Mouse (Mus musculus): Measurements from ENCODE around the gene Mnt.

Gene Mnt

DNA sequence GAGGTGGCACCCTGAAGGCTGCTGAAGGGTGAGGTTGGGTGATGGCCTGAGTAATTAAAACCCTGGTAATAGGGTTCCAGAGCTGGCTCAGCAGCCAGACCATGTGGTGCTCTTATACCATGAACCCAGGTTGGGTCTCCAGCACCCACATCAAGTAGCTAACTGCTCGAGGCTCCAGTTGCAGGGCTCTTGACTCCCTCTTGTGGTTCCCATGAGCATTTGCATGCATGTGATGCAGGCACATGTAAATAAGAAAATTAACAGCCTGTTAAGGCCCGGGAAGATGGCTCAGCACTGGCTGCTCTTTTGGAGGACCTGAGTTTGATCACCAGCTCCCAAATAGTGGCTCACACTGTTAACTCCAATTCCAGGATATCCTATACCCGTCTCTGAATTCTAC is 15.1 kb downstream of the Mnt start:
- DNase-seq (ENCODE audit: low spot score): no peak

DNA sequence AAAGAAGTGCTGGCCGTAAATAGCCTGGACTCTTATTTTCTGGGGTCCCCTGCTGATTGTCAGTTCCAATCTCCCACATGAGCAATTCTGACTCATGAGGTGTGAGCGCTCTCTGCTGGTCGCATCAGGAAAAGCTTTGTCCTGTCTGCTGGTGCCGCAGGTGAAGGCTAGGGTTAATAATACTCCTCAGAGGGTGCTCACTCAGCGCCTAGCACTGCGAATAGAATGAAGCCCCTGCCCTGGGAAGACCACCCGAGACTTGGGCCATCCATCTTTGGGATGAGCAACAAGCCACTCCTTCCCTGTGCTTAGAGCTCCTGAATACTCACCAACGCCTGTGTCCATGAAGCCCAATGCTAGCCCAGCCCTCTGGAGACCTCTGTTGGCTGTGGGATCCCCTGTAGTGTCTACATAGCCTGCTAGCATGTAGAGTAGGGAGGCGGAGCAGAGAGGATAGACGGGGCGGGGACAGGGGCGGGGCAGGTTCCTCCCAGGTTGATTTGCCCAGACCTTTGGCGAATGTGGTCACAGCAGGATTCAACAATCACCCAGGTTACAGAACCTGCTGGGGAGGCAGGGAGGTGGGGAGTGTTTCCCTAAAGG is 17.3 kb downstream of the Mnt start:
- DNase-seq (ENCODE audit: low spot score): peak; percentile 84

DNA sequence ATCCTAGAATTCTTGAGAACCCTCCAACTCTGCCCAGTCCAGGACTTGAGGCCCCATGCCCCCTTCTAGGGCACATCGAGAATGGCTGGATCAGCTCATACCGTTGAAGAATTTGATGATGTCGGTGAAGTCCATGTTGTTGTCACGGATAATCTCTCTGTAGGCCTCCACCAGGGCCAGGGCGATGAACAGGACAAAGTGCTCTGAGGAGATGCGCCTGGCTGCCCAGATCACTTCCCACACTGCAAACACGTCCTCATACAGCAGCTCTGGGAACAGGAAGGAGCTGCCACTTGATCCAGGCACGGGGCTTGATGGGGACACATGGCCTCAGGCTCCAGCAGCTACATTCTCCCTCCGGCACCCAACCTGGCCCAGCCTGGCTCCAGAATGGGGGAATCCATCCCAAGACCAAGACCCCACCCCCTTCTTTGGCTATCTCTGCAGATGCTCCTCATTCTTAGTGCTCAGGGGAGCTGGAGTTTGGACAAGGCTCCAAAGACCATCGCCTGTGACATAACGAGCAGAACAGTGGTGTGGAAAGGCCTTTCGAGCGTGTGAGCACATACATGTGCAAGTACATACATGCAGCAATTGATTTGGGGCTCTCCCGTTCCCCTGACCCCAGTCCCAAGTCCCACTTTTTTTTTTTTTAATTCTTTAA is 20.4 kb downstream of the Mnt start:
- no peak for DNase-seq (ENCODE audit: low spot score)

DNA sequence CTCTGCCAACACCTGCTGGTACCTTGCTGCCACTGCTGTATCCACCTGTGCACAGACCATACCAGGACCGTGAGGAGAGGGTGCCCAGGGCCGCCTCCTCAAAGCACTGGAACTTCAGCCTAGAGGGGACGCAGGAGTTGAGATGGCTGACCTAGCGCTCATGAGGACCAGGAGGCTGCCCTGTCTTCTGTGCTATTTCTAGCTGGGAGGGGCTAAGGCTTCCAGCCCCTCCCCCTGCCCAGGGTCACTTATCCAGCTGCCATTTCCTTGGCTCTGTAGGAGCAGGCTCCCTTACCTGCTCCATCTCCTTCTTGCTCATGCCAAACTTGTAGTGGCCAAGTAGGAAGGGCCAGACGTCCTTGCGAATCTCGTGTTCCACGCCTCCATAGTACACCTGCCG is 27.0 kb downstream of the Mnt start:
- no peak for DNase-seq (ENCODE audit: low spot score)

DNA sequence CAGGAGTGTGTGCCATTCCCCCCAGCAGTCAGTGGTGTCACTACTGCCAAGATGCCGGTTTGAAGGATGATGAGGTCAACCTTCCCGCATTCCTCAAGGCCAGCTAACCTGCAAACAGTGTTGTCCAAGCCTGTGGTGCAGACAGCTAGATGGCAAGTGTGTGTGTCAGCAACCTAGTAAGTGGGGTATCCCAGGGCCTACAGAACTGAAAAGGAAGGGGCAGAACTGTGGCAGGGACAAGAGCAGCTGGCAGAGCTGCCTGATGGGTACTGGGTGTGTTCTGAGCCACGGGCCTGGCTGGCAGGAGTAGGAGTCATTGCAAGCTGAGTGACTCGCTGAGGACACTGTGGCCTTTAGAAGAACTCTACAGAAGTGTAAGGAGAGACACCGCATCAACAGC is 31.4 kb downstream of the Mnt start:
- no peak for DNase-seq (ENCODE audit: low spot score)

DNA sequence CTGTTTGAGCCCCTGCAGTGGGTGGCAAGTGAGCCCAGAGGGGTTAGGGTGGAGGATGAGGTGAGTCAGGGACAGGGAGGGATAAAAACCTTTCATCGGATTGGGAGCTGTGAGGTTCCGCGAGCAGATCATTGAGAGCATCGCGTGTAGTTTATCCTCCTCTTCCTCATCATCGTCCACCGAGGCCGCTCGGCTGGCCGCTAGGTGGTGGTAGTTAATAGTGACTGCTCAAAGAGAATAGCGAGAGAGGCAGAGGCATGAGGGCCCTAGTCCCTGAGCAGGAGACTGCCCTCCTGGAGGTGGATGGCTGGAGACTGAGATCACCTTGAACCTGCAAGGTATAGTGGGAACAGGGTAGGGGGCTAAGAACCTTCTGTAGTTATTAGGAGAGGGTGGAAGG is 32.8 kb downstream of the Mnt start:
- peak; percentile 61 for DNase-seq (ENCODE audit: low spot score)

DNA sequence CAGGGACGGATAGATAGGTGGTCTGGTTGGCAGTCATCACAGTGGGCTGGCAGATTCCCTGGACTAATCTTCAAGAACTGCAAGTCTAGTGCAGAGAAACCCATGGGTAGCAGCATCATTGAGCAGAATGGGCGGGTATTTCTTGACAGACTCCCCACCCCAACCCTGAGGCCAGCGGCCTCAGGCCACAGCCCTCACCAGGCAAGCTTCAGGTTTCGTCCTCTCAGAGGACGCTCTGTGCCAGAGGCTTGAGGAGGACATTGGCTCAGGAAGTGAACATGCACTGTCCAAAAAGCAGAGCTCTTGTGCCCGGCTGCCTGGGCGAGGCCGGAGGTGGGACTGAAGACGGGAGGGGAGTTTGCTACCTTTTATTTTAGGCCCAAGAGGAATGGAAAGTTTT is 33.7 kb downstream of the Mnt start:
- DNase-seq (ENCODE audit: low spot score): no peak

DNA sequence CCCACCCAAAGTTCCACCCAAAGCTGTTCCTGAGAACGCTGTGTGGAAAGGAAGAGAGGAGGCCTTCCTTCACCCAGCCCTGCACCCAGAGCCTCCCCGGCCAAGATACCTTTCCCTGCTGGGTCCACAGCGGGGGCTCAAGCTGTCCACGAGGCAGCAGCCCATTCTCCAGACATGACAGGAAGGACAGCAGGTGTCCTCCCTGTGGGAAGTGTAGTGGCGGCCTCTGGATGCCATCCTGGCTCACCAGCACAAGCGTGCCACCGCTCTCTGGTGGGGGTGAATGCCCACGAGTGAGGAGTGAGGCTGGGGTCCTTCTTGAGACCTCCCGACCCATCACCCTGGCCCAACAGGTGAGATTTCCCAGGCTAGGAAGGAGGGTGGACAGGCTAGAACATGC is 34.5 kb downstream of the Mnt start:
- no peak for DNase-seq (ENCODE audit: low spot score)

DNA sequence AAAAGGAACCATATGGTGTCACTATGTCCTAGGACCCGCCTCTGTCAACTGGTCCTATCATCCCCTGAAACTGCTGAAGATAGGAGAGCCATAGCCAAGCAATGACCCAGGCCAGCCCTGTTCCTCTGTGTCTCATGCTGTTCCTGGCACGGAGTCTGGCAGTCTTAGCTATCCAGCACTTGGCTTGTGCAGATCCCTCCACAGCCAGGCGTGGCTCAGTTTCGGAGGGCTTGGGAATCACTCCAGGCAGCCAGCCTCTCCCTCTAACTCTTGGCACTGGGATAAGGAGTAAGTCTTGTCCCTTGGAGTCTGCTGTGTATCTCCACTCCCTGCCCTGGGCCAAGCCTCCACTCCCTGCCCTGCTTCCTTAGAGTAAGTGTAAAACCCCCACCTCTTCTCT is 35.9 kb downstream of the Mnt start:
- DNase-seq (ENCODE audit: low spot score): no peak

DNA sequence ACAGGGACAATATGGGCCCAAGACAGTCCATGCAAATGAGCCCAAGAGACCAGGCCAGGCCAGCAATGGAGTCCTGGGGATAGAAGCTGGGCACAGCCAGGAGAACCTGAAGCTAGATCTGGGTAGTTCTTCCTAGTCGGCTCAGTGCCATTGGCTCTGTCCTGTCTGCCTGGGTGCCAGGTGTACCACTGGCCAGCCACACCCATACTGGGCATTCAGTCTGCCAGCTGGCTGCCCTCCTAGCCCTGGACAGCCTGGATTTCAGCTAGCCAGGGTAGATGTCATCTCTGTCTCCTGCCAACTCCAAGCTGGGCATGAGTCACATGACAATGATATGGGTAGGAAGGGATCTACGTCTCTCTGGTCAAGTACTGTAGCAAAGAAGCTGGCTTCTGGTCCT is 36.5 kb downstream of the Mnt start:
- DNase-seq (ENCODE audit: low spot score): no peak

DNA sequence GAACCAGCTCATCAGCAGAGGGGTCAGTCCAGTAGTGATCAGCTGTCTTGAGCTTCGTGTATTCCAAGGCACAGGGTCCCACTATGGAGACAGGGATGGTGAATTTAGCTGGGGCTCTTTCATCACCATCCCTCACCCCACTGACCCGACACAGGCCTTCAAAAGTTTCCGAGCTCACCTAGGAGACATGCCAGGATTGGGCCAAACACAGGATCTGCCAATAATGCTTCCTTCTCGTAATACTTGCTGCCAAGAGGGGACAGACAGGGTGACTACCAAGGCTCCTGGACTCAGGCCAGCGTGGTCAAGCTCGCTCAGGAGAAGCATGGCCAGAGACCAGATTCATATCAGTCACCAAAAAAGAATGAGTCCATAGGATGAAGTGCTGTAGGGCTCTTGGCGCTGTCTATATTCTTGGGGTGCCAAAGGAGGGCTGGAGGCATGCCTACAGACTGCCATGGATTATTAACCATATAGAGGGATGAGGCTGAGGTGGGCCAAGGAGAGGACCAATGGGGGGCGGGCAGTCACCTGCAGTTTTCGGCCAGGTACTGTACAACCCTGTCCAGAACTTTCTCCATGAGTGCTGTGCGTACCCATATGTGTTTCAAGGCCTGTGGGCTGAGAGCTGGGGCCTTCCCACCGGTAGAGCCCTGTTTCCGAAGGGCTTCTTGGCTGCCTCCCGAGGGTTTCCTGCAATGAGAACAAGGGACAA is 37.5 kb downstream of the Mnt start:
- DNase-seq (ENCODE audit: low spot score): no peak

DNA sequence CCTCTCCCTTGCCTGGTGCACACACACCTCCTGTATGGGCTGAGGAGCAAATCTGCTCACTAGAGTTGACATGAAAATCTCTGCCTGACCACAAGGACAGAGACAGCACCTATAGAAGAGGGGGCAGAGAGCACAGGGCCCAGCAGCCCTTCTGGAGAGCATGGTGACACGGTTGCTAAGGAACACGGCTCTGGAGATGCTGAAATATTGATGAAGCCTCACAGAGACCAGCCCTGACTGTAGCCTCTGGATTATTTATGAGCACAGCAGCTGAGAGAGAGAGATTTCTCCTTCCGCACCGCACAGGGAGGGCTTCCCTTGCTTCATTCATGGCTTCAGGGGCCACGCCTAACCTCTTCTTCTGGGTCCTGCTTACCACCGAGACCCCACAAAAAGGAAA is 38.9 kb downstream of the Mnt start:
- no peak for DNase-seq (ENCODE audit: low spot score)

DNA sequence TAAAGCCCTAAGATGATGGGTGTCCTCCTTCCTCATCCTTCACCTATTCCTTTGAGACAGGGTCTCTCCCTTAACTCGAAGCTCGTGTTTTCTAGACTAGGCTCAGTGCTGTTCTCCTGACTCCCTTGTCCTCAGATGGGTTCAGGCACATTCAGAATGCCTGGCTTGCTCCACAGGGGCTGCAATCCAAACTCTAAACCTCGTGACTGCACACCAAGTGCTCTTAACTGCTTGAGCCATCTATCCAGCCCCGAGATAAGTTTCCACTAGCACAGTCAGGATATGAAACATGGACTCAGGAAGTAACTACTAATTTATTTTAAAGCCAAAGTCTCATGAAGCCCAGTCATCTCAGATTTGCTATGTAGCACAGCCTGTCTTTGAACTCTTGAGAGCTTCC is 39.8 kb downstream of the Mnt start:
- no peak for DNase-seq (ENCODE audit: low spot score)

DNA sequence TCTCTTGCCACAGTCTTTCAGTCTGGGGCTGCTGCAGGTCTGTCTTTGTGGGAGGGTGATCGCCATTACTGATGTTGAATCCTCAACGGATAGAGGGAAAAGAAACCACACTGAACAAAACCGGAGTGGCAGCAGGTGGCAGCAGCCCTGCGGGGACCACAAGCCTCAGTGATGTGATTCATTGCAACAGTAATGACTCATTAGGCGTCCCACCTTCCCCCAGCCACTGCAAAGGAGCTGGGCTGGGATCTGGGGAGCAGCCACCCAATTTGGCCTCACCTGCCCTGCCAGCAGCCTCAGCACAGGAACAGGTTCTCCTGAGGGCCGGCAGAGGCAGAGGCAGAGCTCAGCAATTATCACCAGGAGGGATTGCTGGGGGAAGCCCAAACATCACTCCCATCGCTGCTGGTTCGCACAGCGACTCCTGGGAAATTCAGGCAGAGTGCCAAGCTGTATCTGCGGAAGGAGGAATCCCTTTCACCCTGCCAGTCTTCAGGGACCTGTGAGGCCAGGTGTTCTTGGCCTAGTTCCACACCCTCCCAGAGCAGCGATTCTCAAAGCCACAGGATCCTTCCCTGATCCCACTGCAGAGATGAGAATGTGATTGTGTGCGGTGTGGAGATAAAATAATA is 40.4 kb downstream of the Mnt start:
- no peak for DNase-seq (ENCODE audit: low spot score)

DNA sequence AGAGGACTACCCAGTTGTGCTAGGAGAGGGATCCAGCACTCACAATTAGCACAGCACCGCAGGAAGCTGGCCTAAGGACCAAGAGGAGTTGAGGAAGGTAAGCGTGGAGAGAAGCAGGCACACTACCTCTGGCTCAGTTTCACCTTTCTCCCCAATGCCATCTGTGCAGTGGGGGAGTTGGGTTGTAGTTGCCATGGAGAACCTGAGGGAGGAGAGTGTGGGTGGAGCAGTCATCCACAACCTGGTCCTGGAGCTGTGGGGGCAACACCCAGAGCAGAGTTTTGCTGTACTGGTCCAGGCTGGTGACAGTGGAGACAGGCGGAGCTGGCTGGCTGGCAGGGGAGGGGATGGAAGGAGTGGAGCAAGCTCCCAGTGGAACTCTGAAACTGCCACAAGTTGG is 43.9 kb downstream of the Mnt start:
- DNase-seq (ENCODE audit: low spot score): no peak

DNA sequence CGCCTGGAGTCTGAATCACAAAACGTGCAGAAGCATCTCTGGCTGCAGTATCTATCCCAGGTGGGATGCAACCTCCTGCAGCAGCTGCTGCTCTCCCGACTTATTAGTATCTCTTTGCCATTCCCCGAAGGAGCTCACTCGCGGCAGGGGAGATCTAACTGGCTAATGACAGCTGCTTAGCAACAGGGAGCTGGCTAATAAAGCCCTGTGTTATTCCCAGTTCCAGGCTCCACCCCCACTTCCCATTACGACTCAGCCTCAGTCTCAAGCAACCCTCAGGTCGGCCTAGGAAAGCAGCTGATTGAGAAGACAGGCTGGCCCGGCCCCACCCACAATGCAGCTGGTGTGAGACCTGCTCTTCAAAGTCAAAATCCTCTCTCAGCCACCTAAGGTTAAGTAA is 46.1 kb downstream of the Mnt start:
- peak; percentile 82 for DNase-seq (ENCODE audit: low spot score)

DNA sequence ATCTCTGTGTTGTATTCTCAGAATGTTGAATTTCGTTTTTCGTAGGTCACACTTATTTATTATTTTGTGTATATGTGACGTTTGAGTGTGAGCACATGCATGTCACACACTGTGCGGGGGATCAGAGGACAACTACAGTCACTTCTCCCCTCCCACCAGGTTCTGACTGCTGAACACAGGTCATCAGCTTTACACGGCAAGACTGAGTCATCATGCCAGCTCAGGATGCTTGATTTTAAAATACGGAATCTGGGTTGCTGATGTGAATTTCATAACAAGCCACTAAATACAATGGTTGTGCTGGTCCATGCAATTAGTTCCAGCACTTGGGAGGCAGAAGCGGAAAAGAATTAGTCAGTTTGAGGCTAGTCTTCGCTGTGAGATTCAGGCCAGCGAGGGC is 50.3 kb downstream of the Mnt start:
- DNase-seq (ENCODE audit: low spot score): no peak

DNA sequence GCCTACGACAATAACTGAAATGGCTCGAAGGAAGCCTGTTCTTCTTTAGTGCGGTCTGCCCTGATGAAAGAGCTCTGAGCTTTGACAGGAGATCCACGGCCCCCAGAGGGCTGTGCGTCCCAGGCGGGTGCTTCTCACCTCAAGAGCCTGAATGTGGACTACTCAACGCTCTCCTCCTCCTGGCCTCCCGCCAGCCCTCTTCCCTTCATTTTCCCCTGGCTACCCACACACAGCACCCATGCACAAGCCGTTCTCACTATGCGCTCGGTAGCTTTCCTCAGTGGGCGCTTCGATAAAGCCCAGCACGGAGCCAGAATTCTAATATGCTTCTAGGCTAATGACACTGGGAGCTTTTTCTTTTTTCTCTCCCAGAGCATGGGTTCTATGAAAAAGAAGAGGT is 51.3 kb downstream of the Mnt start:
- DNase-seq (ENCODE audit: low spot score): no peak

DNA sequence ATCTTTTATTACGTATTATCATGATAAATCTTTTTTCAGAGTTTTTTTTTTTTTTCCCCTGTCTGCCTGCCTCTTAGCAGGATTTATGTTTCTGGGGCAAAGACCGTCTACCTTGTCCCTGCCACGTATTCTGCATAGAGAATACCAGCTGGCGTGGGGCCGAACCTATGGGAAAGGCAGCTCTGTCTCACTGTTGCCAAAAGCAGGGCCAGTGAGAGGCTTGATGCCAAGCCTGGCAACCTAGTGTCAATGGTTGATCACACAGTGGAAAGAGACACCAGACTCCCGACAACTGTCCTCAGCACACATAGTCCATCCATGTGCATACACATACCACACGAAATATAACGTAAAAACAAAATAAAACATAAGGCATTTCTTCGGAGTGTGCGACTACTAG is 52.4 kb downstream of the Mnt start:
- no peak for DNase-seq (ENCODE audit: low spot score)

DNA sequence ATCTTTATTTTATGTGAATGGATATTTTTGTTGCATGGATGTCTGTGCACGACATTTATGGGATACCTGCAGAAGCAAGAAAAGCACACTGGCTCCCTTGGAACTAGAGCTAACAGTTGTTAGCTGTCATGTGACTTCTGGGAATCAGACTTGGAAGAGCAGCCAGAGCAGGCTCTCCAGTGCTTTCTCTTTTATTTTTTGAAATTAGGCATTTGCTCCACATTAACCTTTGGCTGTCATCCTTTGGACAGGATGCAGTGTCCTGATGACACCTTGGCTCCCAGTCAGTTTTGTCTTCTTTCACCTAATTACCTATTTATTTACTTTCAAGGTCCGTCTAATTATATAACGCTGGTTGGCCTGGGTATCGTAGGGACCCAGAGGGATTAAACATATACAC is 63.9 kb downstream of the Mnt start:
- DNase-seq (ENCODE audit: low spot score): no peak

All from embryo, embryonic 10.5 days (tissue).